Mouse (Mus musculus) B cell, adult 67 days (primary cell): ENCODE measurements around the gene Ccser1. TPM values are rescaled to one million over a fixed set of nuclear protein-coding genes. Genes with fewer than 3 reads are reported as not detected.

Experiments used
- total RNA-seq, 2 experiments: library from RNA; stranded (reverse); gene quantifications; 4 replicates each; pipeline ENCODE4 v1.2.4; 2023

Ccser1 gene
- 10 to 100 TPM in 1 of 2 experiments, 1 to 10 TPM in 1; 7.0 to 11.8 TPM for total RNA-seq

DNA sequence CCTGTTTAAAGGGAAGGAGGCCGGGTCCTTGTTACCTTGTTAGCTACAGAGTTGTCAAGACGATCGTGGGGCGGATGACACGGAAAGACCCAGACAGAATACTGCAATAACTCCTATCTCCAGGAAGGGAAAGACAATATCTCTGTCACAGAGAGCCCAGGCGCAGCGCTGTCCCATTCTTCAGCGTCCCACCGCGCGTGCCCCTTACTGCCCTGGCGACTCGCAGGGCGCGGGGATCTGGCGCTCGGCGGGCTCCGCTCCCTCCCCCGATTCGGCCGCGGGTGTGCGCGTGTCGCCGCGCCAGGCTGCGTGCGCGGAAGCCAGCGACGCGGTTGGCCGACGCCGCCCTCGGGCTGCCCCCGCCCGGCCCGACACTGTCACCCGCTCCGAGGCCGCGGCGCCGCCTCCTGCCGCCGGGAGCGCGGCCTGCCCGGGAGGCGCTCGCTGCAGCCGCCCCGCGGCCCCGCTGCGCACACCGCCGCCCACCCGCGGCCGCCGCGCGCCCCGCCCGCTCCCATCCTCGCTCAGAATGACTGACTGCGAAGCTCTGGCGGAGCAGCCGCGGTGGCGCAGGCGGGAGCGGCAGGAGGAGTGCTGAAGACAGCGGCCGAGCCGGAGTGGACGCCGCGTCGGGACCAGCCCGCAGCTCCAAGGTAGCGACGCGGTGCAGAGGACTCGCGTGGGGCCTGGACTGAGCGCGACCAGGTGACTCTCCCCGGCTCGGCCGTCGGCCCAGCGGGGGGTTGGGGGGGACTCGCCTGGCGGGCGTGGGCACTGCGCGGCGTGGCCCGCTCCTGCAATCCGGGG lies at the start of gene Ccser1:
Ccser1 (plus strand) TSS at position 376 of the 807 bp plus-strand sequence.

